Mouse (Mus musculus) hindbrain, embryonic 12.5 days (tissue): ENCODE data around the gene Cbs. TPM values are rescaled to one million over a fixed set of nuclear protein-coding genes. Genes with fewer than 3 reads are reported as not detected.
A peak's percentile ranks its signal among the peaks of the same experiment; 100 is the strongest.

Experiments
- ATAC-seq: fragments of 200-750 bp; cut with Nextera tagmentation; 2 replicates; pipeline ENCODE4 v1.8.0; 2017; ENCODE audit warnings: moderate TSS enrichment; ENCODE audit not compliant: low FRiP score
- H3K27ac ChIP-seq: fragments of 300-500 bp; sonication (generic); 2 replicates; pipeline ENCODE4 v1.5.1; 2016; ENCODE audit warnings: mild to moderate bottlenecking
- H3K27me3 ChIP-seq: fragments of 300-500 bp; sonication (generic); 2 replicates; pipeline ENCODE4 v1.6.1; 2016; ENCODE audit warnings: mild to moderate bottlenecking
- H3K36me3 ChIP-seq: fragments of 300-500 bp; sonication (generic); 2 replicates; pipeline ENCODE4 v1.6.1; 2016; ENCODE audit warnings: mild to moderate bottlenecking
- H3K4me1 ChIP-seq: fragments of 300-500 bp; sonication (generic); 2 replicates; pipeline ENCODE4 v1.6.1; 2016
- H3K4me2 ChIP-seq: fragments of 300-500 bp; sonication (generic); replicated peaks from 2 replicates; pipeline ENCODE4 v1.6.1; 2016; ENCODE audit warnings: mild to moderate bottlenecking
- H3K4me3 ChIP-seq: fragments of 300-500 bp; sonication (generic); 2 replicates; pipeline ENCODE4 v1.5.1; 2016; ENCODE audit warnings: mild to moderate bottlenecking
- H3K9ac ChIP-seq: fragments of 300-500 bp; sonication (generic); 2 replicates; pipeline ENCODE4 v1.6.1; 2016; ENCODE audit warnings: mild to moderate bottlenecking, moderate library complexity
- H3K9me3 ChIP-seq: fragments of 300-500 bp; sonication (generic); replicated peaks from 2 replicates; pipeline ENCODE4 v1.6.1; 2016; ENCODE audit warnings: mild to moderate bottlenecking
- WGBS: fragments of 180-500 bp; shearing (Covaris S2); methylation state at CpG from one replicate; pipeline ENCODE4 v1.1.7; 2016; 5-methylcytosine and 5-hydroxymethylcytosine counted together
- polyA plus RNA-seq: library from polyadenylated mRNA; unstranded; fragments of >200 nt; fragmentation: Nextera tagmentation; extraction: Ambion mirVana; gene quantifications from 2 replicates; pipeline ENCODE4 v1.2.1, GENCODE M21; 2016

The Cbs gene
- polyA plus RNA-seq, 1 experiment from 2014 or later = 3.3 TPM

- no peaks in the 10 kb centered on the region for H3K27me3 ChIP-seq
- H3K9me3 ChIP-seq = no peaks in the 10 kb centered on the region
- H3K4me3 ChIP-seq = no peak overlapping the region
- 89% methylated on average over 10 of the region's 10 CpGs for WGBS
- no peak overlapping the region for H3K9ac ChIP-seq
- ATAC-seq = no peak
- no peak overlapping the region for H3K27ac ChIP-seq
- peaks cover 16% of the 10 kb centered on the region for H3K4me1 ChIP-seq
- H3K36me3 ChIP-seq = 0 out of 2 replicates have a peak, but pooled peaks cover 3% of the 10 kb centered on the region
- H3K4me2 ChIP-seq = no peak overlapping the region
Measured at GRCm38 (mm10) chr17:31576394-31577175, 60.5 kb downstream of the Cbs start.

GRCm38 (mm10) chr17:31574662-31575061 is 62.4 kb downstream of the Cbs start:
- Histone ChIP-seq H3K4me2 (no peak overlapping the region), H3K27me3 (no peaks in the 10 kb centered on the region), H3K9me3 (no peaks in the 10 kb centered on the region), H3K9ac (no peak overlapping the region), H3K27ac (no peak overlapping the region), H3K36me3 (0 out of 2 replicates have a peak, but pooled peaks cover 3% of the 10 kb centered on the region), H3K4me3 (no peak overlapping the region), H3K4me1 (no peaks in the 10 kb centered on the region)
- 90% methylated on average over 7 of the region's 7 CpGs for WGBS
- ATAC-seq = no peak

- H3K36me3 ChIP-seq = 0 out of 2 replicates have a peak, but pooled peaks cover 3% of the 10 kb centered on the region
- H3K9ac ChIP-seq = no peak overlapping the region
- H3K4me2 ChIP-seq = no peak overlapping the region
- H3K4me3 ChIP-seq = no peak overlapping the region
- H3K27me3 ChIP-seq = no peaks in the 10 kb centered on the region
- H3K4me1 ChIP-seq = peaks cover 20% of the 10 kb centered on the region
- H3K27ac ChIP-seq = no peak overlapping the region
- no peaks in the 10 kb centered on the region for H3K9me3 ChIP-seq
- ATAC-seq = no peak
- WGBS = 89% methylated on average over 5 of the region's 5 CpGs
Measured at GRCm38 (mm10) chr17:31571689-31572088, 65.3 kb downstream of the Cbs start.

GRCm38 (mm10) chr17:31570321-31570925 is 66.6 kb downstream of the Cbs start:
- Histone ChIP-seq H3K4me3 (no peak overlapping the region), H3K27ac (no peak overlapping the region), H3K36me3 (no peaks in the 10 kb centered on the region), H3K4me2 (no peak overlapping the region), H3K9me3 (no peaks in the 10 kb centered on the region), H3K27me3 (no peaks in the 10 kb centered on the region), H3K9ac (no peak overlapping the region), H3K4me1 (peaks cover 30% of the 10 kb centered on the region)
- WGBS = 89% methylated on average over 9 of the region's 9 CpGs
- ATAC-seq = no peak

GRCm38 (mm10) chr17:31569756-31570155 is 67.3 kb downstream of the Cbs start:
- Histone ChIP-seq H3K4me3 (no peak overlapping the region), H3K4me1 (peaks cover 30% of the 10 kb centered on the region), H3K4me2 (no peak overlapping the region), H3K27ac (no peak overlapping the region), H3K36me3 (no peaks in the 10 kb centered on the region), H3K9ac (no peak overlapping the region), H3K27me3 (no peaks in the 10 kb centered on the region), H3K9me3 (no peaks in the 10 kb centered on the region)
- no peak for ATAC-seq
- 97% methylated on average over 1 of the region's 1 CpGs for WGBS

GRCm38 (mm10) chr17:31566276-31566675 is 70.8 kb downstream of the Cbs start:
- peak overlapping the region; percentile 83 for H3K4me2 ChIP-seq
- no peaks in the 10 kb centered on the region for H3K27me3 ChIP-seq
- 71% methylated on average over 6 of the region's 6 CpGs for WGBS
- H3K27ac ChIP-seq = no peak overlapping the region
- H3K9ac ChIP-seq = peak overlapping the region; percentile 84
- H3K36me3 ChIP-seq = no peaks in the 10 kb centered on the region
- no peak for ATAC-seq
- H3K9me3 ChIP-seq = no peaks in the 10 kb centered on the region
- H3K4me3 ChIP-seq = peak overlapping the region; percentile 60
- H3K4me1 ChIP-seq = peaks cover 35% of the 10 kb centered on the region

GRCm38 (mm10) chr17:31565141-31566056 is 71.6 kb downstream of the Cbs start:
- H3K9ac ChIP-seq = peak overlapping the region; percentile 84
- H3K9me3 ChIP-seq = no peaks in the 10 kb centered on the region
- WGBS = under 1% methylated on average over 73 of the region's 88 CpGs
- H3K36me3 ChIP-seq = no peaks in the 10 kb centered on the region
- no peaks in the 10 kb centered on the region for H3K27me3 ChIP-seq
- H3K4me1 ChIP-seq = peaks cover 35% of the 10 kb centered on the region
- peak overlapping the region; percentile 83 for H3K4me2 ChIP-seq
- peak overlapping the region; percentile 99 for H3K27ac ChIP-seq
- H3K4me3 ChIP-seq = peak overlapping the region; percentile 60
- ATAC-seq = peak; percentile 36

- peak overlapping the region; percentile 99 for H3K27ac ChIP-seq
- H3K4me1 ChIP-seq = peaks cover 35% of the 10 kb centered on the region
- WGBS = 0% methylated on average over 15 of the region's 44 CpGs
- H3K9ac ChIP-seq = peak overlapping the region; percentile 84
- no peak for ATAC-seq
- H3K4me3 ChIP-seq = peak overlapping the region; percentile 60
- peak overlapping the region; percentile 83 for H3K4me2 ChIP-seq
- H3K36me3 ChIP-seq = no peaks in the 10 kb centered on the region
- no peaks in the 10 kb centered on the region for H3K9me3 ChIP-seq
- no peaks in the 10 kb centered on the region for H3K27me3 ChIP-seq
Measured at GRCm38 (mm10) chr17:31564858-31565140, 72.2 kb downstream of the Cbs start.

GRCm38 (mm10) chr17:31564015-31564857 is 72.8 kb downstream of the Cbs start, which contains the start of gene Pknox1:
TSS of gene Pknox1 (plus strand) at chr17:31564734.
- peak within 1 kb of the TSS; percentile 99 for H3K27ac ChIP-seq
- WGBS = under 1% methylated on average over 45 of the region's 72 CpGs
- no peaks in the 10 kb centered on the region for H3K27me3 ChIP-seq
- no peaks in the 10 kb centered on the region for H3K9me3 ChIP-seq
- H3K4me2 ChIP-seq = peak within 1 kb of the TSS; percentile 83
- H3K36me3 ChIP-seq = no peaks in the 10 kb centered on the region
- H3K9ac ChIP-seq = peak within 1 kb of the TSS; percentile 84
- peak; percentile 94 for ATAC-seq
- H3K4me1 ChIP-seq = peaks cover 35% of the 10 kb centered on the region
- H3K4me3 ChIP-seq = peak within 1 kb of the TSS; percentile 60

GRCm38 (mm10) chr17:31563632-31564014 is 73.4 kb downstream of the Cbs start:
- H3K4me3 ChIP-seq = peak overlapping the region; percentile 60
- H3K4me1 ChIP-seq = peaks cover 31% of the 10 kb centered on the region
- no peaks in the 10 kb centered on the region for H3K9me3 ChIP-seq
- peak overlapping the region; percentile 83 for H3K4me2 ChIP-seq
- WGBS = 22% methylated on average over 12 of the region's 12 CpGs
- H3K27ac ChIP-seq = peak overlapping the region; percentile 87
- H3K27me3 ChIP-seq = no peaks in the 10 kb centered on the region
- H3K9ac ChIP-seq = peak overlapping the region; percentile 60
- no peaks in the 10 kb centered on the region for H3K36me3 ChIP-seq
- 0 out of 2 replicates have a peak, but pooled peaks have one; percentile 10 for ATAC-seq

- no peak for ATAC-seq
- H3K27ac ChIP-seq = no peak overlapping the region
- H3K4me2 ChIP-seq = no peak overlapping the region
- no peaks in the 10 kb centered on the region for H3K9me3 ChIP-seq
- 86% methylated on average over 11 of the region's 11 CpGs for WGBS
- no peak overlapping the region for H3K9ac ChIP-seq
- no peak overlapping the region for H3K4me3 ChIP-seq
- peaks cover 24% of the 10 kb centered on the region for H3K4me1 ChIP-seq
- H3K36me3 ChIP-seq = no peaks in the 10 kb centered on the region
- H3K27me3 ChIP-seq = no peaks in the 10 kb centered on the region
Measured at GRCm38 (mm10) chr17:31559021-31559789, 77.8 kb downstream of the Cbs start.
